Mouse (Mus musculus): ENCODE results near the gene Celf6. TPM values are rescaled to one million over a fixed set of nuclear protein-coding genes. Genes with fewer than 3 reads are reported as not detected.

Celf6 gene
- polyA plus RNA-seq, 1 experiment from 2014 or later: 0.07 TPM

DNA sequence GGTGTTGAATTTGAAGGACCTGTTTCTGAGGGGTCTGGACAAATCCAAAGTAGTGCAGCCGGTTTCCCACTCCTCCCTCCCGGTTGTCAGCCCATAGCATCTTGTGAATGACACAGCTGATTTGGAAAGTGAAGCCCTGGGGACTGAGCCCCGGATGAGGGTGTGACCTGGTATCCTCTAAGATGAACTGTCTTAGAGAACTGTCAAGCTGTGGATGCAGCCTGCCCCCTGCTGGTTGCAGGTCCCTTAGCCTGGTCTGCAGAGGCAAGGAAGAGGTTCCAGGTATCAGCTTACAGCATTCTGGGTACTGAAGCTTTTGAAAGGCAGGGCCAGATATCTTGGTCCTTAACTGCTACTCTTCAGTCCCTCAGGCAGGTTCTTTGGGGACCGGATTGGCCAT lies 12.1 kb upstream of the Celf6 start:
- Histone ChIP-seq H3K27ac (ENCODE audit: low read depth, low read length) (no peak overlapping the region), H3K27me3 (ENCODE audit: control insufficient read depth, insufficient read depth, low read length) (no peaks in the 10 kb centered on the region), H3K4me1 (ENCODE audit: control insufficient read depth, insufficient read depth, low read length) (no peaks in the 10 kb centered on the region), H3K9ac (ENCODE audit: low read depth, low read length) (no peak overlapping the region), H3K36me3 (ENCODE audit: control insufficient read depth, insufficient read depth, low read length) (0 out of 2 replicates have a peak, but pooled peaks cover 7% of the 10 kb centered on the region), H3K4me2 (no peak overlapping the region), H3K4me3 (ENCODE audit: low read depth, low read length) (no peak overlapping the region), H3K9me3 (replicated peaks; ENCODE audit: control insufficient read depth, low read length) (no peaks in the 10 kb centered on the region)
- 0 out of 2 replicates have a peak, but pooled peaks have one; percentile 46 for ATAC-seq (replicated peaks; ENCODE audit: insufficient number of reproducible peaks, low FRiP score, low TSS enrichment)
- WGBS (ENCODE audit: insufficient replicate concordance): 23% methylated on average over 4 of the region's 4 CpGs

DNA sequence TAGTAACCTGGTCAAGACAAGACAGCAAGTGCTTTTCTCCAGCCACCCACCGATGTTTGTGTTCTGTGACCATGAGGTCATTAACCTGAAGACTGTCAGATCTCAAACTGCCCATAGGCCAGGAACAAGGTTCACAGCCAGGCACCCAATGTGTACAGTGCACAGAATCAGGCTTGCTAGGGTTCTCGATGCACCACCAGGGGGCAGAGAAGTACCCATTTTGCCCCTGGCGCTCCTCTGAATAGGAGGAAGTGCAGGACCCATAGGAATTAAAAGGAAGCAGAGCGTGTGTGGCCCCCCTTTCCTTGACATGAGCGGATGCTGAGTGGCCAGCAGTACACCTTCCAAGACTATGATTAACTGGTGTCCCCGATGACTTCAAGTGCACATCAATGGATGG lies 10.6 kb upstream of the Celf6 start:
- H3K36me3 ChIP-seq (ENCODE audit: control insufficient read depth, insufficient read depth, low read length): 0 out of 2 replicates have a peak, but pooled peaks cover 4% of the 10 kb centered on the region
- no peak overlapping the region for H3K4me3 ChIP-seq (ENCODE audit: low read depth, low read length)
- H3K27ac ChIP-seq (ENCODE audit: low read depth, low read length): no peak overlapping the region
- no peaks in the 10 kb centered on the region for H3K9me3 ChIP-seq (replicated peaks; ENCODE audit: control insufficient read depth, low read length)
- no peak for ATAC-seq (replicated peaks; ENCODE audit: insufficient number of reproducible peaks, low FRiP score, low TSS enrichment)
- H3K27me3 ChIP-seq (ENCODE audit: control insufficient read depth, insufficient read depth, low read length): no peaks in the 10 kb centered on the region
- H3K4me2 ChIP-seq: no peak overlapping the region
- no peak overlapping the region for H3K9ac ChIP-seq (ENCODE audit: low read depth, low read length)
- WGBS (ENCODE audit: insufficient replicate concordance): 26% methylated on average over 6 of the region's 6 CpGs
- no peaks in the 10 kb centered on the region for H3K4me1 ChIP-seq (ENCODE audit: control insufficient read depth, insufficient read depth, low read length)

GRCm38 (mm10) chr9:59571852-59572251 lies 5.9 kb upstream of the Celf6 start:
- 75% methylated on average over 2 of the region's 2 CpGs for WGBS (ENCODE audit: insufficient replicate concordance)
- Histone ChIP-seq H3K9ac (ENCODE audit: low read depth, low read length) (no peak overlapping the region), H3K27me3 (ENCODE audit: control insufficient read depth, insufficient read depth, low read length) (peaks cover 5% of the 10 kb centered on the region), H3K36me3 (ENCODE audit: control insufficient read depth, insufficient read depth, low read length) (no peaks in the 10 kb centered on the region), H3K4me1 (ENCODE audit: control insufficient read depth, insufficient read depth, low read length) (no peaks in the 10 kb centered on the region), H3K4me3 (ENCODE audit: low read depth, low read length) (no peak overlapping the region), H3K4me2 (no peak overlapping the region), H3K27ac (ENCODE audit: low read depth, low read length) (no peak overlapping the region), H3K9me3 (replicated peaks; ENCODE audit: control insufficient read depth, low read length) (no peaks in the 10 kb centered on the region)
- no peak for ATAC-seq (replicated peaks; ENCODE audit: insufficient number of reproducible peaks, low FRiP score, low TSS enrichment)

- peak overlapping the region; percentile 73 for H3K4me2 ChIP-seq
- H3K36me3 ChIP-seq (ENCODE audit: control insufficient read depth, insufficient read depth, low read length): no peaks in the 10 kb centered on the region
- H3K27me3 ChIP-seq (ENCODE audit: control insufficient read depth, insufficient read depth, low read length): peaks cover 20% of the 10 kb centered on the region
- H3K27ac ChIP-seq (ENCODE audit: low read depth, low read length): no peak overlapping the region
- no peak for ATAC-seq (replicated peaks; ENCODE audit: insufficient number of reproducible peaks, low FRiP score, low TSS enrichment)
- no peaks in the 10 kb centered on the region for H3K9me3 ChIP-seq (replicated peaks; ENCODE audit: control insufficient read depth, low read length)
- H3K9ac ChIP-seq (ENCODE audit: low read depth, low read length): no peak overlapping the region
- 9% methylated on average over 13 of the region's 13 CpGs for WGBS (ENCODE audit: insufficient replicate concordance)
- peak overlapping the region; percentile 41 for H3K4me3 ChIP-seq (ENCODE audit: low read depth, low read length)
- peaks cover 5% of the 10 kb centered on the region for H3K4me1 ChIP-seq (ENCODE audit: control insufficient read depth, insufficient read depth, low read length)
These were observed 316 bp upstream of the Celf6 start for GRCm38 (mm10) chr9:59577401-59577800.

DNA sequence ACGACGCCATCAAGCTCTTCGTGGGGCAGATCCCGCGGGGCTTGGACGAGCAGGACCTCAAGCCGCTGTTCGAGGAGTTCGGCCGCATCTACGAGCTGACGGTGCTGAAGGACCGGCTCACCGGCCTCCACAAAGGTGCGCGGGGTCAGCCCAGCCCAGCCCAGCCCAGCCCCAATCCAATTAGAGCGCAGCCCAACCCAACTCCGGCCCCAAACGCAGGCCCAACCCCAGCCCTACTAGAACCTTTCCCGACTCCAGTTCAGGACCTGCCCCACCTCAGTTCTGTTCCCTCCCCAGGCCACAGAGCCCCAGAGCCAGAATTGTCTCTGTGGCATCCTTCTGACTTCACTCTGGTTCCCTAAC lies 769 bp downstream of the Celf6 start:
- Histone ChIP-seq H3K9ac (ENCODE audit: low read depth, low read length) (no peak overlapping the region), H3K27me3 (ENCODE audit: control insufficient read depth, insufficient read depth, low read length) (peaks cover 23% of the 10 kb centered on the region), H3K4me3 (ENCODE audit: low read depth, low read length) (peak overlapping the region; percentile 41), H3K4me1 (ENCODE audit: control insufficient read depth, insufficient read depth, low read length) (peaks cover 5% of the 10 kb centered on the region), H3K9me3 (replicated peaks; ENCODE audit: control insufficient read depth, low read length) (no peaks in the 10 kb centered on the region), H3K36me3 (ENCODE audit: control insufficient read depth, insufficient read depth, low read length) (no peaks in the 10 kb centered on the region), H3K4me2 (peak overlapping the region; percentile 73), H3K27ac (ENCODE audit: low read depth, low read length) (no peak overlapping the region)
- ATAC-seq (replicated peaks; ENCODE audit: insufficient number of reproducible peaks, low FRiP score, low TSS enrichment): 0 out of 2 replicates have a peak, but pooled peaks have one; percentile 13
- WGBS (ENCODE audit: insufficient replicate concordance): under 1% methylated on average over 20 of the region's 20 CpGs

DNA sequence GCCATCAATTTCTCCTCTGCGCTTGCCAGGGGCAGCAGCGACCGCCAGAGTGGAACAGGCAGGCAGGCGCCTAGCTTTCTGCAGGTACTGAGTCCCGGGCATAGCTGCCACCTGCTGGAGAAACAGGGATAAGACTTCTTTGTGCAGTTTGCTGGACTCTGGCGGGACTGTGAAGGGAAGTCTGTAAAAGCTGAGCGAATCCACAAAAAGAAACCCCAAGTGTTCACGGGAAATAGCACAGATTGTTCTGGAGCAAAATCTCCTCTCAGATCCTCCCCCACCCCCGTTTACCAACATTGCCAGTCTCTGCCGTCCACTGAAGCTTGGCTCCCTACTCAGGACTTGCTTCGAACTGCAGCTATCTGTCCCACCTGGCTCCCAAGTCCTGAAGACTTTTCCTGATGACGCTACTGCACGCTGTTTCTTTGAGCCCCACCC lies 7.2 kb downstream of the Celf6 start:
- Histone ChIP-seq H3K9me3 (replicated peaks; ENCODE audit: control insufficient read depth, low read length) (no peaks in the 10 kb centered on the region), H3K9ac (ENCODE audit: low read depth, low read length) (peak overlapping the region; percentile 47; the same call in 1 of the 2 replicates), H3K4me3 (ENCODE audit: low read depth, low read length) (peak overlapping the region; percentile 27), H3K4me1 (ENCODE audit: control insufficient read depth, insufficient read depth, low read length) (no peaks in the 10 kb centered on the region), H3K27ac (ENCODE audit: low read depth, low read length) (no peak overlapping the region), H3K4me2 (peak overlapping the region; percentile 54), H3K27me3 (ENCODE audit: control insufficient read depth, insufficient read depth, low read length) (peaks cover 30% of the 10 kb centered on the region), H3K36me3 (ENCODE audit: control insufficient read depth, insufficient read depth, low read length) (no peaks in the 10 kb centered on the region)
- WGBS (ENCODE audit: insufficient replicate concordance): 5% methylated on average over 13 of the region's 13 CpGs
- no peak for ATAC-seq (replicated peaks; ENCODE audit: insufficient number of reproducible peaks, low FRiP score, low TSS enrichment)

GRCm38 (mm10) chr9:59588252-59588651 lies 10.5 kb downstream of the Celf6 start:
- Histone ChIP-seq H3K9me3 (replicated peaks; ENCODE audit: control insufficient read depth, low read length) (no peaks in the 10 kb centered on the region), H3K4me3 (ENCODE audit: low read depth, low read length) (no peak overlapping the region), H3K4me1 (ENCODE audit: control insufficient read depth, insufficient read depth, low read length) (no peaks in the 10 kb centered on the region), H3K4me2 (no peak overlapping the region), H3K27me3 (ENCODE audit: control insufficient read depth, insufficient read depth, low read length) (peaks cover 23% of the 10 kb centered on the region), H3K36me3 (ENCODE audit: control insufficient read depth, insufficient read depth, low read length) (no peaks in the 10 kb centered on the region), H3K27ac (ENCODE audit: low read depth, low read length) (no peak overlapping the region), H3K9ac (ENCODE audit: low read depth, low read length) (no peak overlapping the region)
- ATAC-seq (replicated peaks; ENCODE audit: insufficient number of reproducible peaks, low FRiP score, low TSS enrichment): no peak
- 62% methylated on average over 5 of the region's 5 CpGs for WGBS (ENCODE audit: insufficient replicate concordance)

GRCm38 (mm10) chr9:59588710-59589671 lies 11.3 kb downstream of the Celf6 start:
- H3K27me3 ChIP-seq (ENCODE audit: control insufficient read depth, insufficient read depth, low read length): peaks cover 21% of the 10 kb centered on the region
- no peaks in the 10 kb centered on the region for H3K9me3 ChIP-seq (replicated peaks; ENCODE audit: control insufficient read depth, low read length)
- H3K27ac ChIP-seq (ENCODE audit: low read depth, low read length): no peak overlapping the region
- WGBS (ENCODE audit: insufficient replicate concordance): 44% methylated on average over 12 of the region's 12 CpGs
- H3K4me1 ChIP-seq (ENCODE audit: control insufficient read depth, insufficient read depth, low read length): no peaks in the 10 kb centered on the region
- H3K36me3 ChIP-seq (ENCODE audit: control insufficient read depth, insufficient read depth, low read length): no peaks in the 10 kb centered on the region
- ATAC-seq (replicated peaks; ENCODE audit: insufficient number of reproducible peaks, low FRiP score, low TSS enrichment): no peak
- no peak overlapping the region for H3K4me2 ChIP-seq
- no peak overlapping the region for H3K9ac ChIP-seq (ENCODE audit: low read depth, low read length)
- no peak overlapping the region for H3K4me3 ChIP-seq (ENCODE audit: low read depth, low read length)
